Comparison of ENCODE assay signal across 1 mouse cellular context in the genomic region with DNA sequence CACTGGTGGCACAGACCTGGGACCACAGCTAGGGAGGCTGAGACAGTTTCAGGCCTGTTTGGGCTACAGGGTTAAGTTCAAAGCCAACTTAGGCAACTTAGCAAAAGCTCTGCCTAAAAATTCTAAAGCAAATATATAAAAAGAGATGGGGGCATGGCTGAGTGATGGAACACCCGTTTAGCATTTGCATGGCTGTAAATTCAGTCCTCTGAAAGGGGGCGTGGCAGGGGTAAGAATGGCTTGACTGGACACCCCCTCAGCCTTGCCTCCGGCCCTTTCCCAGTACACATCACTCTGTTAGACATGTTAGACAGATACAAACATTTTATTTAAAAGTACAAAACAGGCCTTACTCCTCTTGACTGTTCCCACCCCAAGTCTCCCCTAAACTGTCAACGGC.
TF ChIP-seq lines count a peak whose summit lies in the region.

No protein-coding gene starts in this region.

TF ChIP-seq in C2C12, 6 proteins besides CTCF, POLR2A, EP300 and RAD21:
- no peak for TF ChIP-seq MYOG (IDR thresholded peaks at IDR 0.05; ENCODE audit: control insufficient read depth, extremely low read depth, insufficient read length)
- TF ChIP-seq MYOD1 (IDR thresholded peaks at IDR 0.05; ENCODE audit: control insufficient read depth, insufficient read length, low read depth), result no peak
- no peak for TF ChIP-seq FOSL1 (IDR thresholded peaks at IDR 0.05; ENCODE audit: insufficient read depth, low read length, poor library complexity, severe bottlenecking)
- TF ChIP-seq MAX (IDR thresholded peaks at IDR 0.05), result no peak
- no peak for TF ChIP-seq CEBPB (IDR thresholded peaks at IDR 0.05; ENCODE audit: low read depth)
- TF ChIP-seq USF1 (IDR thresholded peaks at IDR 0.05; ENCODE audit: low read depth), result no peak
